Mouse (Mus musculus): ENCODE data around the gene Ttc24.

Gene Ttc24

DNA sequence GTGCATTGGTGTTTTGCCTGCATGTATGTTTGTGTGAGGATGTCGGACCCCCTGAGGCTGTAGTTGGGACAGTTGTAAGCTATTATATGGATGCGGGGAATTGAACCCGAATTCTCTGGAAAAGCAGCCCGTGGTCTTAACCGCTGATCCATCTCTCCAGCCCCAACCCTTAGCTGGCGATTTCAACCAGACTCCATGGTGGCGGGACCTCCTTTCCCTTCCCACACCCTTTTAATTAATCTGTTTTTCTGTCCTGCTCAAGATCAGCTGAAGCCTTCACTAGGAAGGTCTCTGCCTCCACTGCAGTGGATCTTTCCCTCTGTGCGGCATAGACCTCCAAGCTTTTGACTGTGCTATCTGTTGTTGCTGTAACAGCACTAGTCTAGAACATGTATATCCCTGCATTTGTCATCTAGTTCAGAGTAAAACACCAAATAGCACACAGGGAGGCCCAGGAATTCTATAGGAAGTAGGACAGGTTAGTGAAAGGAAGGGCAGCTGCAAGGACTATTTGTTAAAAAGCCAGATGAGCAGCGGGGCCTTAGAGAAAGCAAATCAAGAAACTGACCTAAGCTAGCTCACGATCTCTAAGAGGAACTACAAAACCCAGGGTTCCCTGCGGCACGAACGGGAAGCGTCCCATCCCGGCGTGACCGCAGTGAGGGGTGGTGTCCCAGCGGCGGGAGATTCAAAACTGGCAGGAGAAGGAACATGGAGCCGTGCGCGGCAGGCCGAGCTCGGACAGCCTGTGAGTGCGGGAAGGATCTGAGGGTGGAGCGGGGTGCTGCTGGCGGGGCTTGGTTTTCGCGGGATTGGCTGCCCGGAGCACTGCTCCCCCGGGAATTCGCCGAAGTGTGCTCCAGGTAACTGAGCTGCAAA, 3.5 kb upstream of the Ttc24 start, which contains the start of gene Iqgap3:
Gene Iqgap3 (plus strand): TSS at position 627 of the 879 bp plus-strand sequence.
- peak; percentile 64 to 79 for DNase-seq (ENCODE audit: low spot score in 2 of 2)

- DNase-seq (ENCODE audit: low spot score in 2 of 2): no peak
Measured at GRCm38 (mm10) chr3:88077441-88077840, 663 bp downstream of the Ttc24 start.

DNA sequence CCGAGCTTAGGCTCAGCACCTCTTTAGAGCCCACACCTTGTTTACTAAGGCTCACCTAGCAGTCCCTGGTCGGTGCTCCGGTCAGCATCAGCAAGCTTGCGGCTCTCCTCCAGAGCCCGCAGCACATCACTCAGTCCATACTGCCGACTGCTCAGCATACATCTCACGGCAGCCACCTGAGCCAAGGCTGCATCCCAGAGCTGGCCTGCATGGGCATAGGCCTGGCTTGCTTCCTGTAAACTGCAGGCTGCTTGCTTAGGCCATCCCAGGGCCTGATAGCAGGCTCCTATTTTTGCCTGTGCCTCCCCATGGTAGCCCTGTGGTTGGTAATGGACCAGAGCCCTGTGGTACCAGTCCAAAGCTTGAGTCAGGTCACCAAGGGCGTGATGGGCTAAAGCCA, 3.3 kb downstream of the Ttc24 start:
- DNase-seq (ENCODE audit: low spot score in 2 of 2): no peak

- DNase-seq (ENCODE audit: low spot score in 2 of 2): no peak
Measured at GRCm38 (mm10) chr3:88074351-88074750, 3.8 kb downstream of the Ttc24 start.

DNA sequence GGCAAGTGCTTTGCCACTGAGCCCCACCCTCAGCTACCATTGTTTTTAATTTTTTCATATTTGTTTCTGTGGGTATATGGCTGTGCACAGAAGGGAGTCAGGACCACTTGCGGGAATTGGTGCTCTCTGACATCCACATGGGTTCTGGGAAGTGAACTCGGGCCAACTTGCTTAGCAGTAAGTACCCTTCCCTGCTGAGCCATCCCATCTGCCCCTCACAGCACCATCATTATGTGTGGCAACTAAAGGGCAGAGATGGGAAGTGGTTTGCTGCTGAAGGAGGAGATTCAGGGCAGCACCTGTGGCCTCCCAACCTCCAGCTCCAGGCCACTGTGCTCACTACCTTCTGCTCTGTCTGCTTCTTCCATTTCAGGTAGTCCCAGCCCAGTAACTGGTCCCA, 4.5 kb downstream of the Ttc24 start:
- DNase-seq (ENCODE audit: low spot score in 2 of 2): no peak

- peak; percentile 65 to 78 for DNase-seq (ENCODE audit: low spot score in 2 of 2)
Measured at GRCm38 (mm10) chr3:88071783-88072182, 6.3 kb downstream of the Ttc24 start.

GRCm38 (mm10) chr3:88068386-88068785, 9.7 kb downstream of the Ttc24 start:
- DNase-seq (ENCODE audit: low spot score in 2 of 2): no peak

DNA sequence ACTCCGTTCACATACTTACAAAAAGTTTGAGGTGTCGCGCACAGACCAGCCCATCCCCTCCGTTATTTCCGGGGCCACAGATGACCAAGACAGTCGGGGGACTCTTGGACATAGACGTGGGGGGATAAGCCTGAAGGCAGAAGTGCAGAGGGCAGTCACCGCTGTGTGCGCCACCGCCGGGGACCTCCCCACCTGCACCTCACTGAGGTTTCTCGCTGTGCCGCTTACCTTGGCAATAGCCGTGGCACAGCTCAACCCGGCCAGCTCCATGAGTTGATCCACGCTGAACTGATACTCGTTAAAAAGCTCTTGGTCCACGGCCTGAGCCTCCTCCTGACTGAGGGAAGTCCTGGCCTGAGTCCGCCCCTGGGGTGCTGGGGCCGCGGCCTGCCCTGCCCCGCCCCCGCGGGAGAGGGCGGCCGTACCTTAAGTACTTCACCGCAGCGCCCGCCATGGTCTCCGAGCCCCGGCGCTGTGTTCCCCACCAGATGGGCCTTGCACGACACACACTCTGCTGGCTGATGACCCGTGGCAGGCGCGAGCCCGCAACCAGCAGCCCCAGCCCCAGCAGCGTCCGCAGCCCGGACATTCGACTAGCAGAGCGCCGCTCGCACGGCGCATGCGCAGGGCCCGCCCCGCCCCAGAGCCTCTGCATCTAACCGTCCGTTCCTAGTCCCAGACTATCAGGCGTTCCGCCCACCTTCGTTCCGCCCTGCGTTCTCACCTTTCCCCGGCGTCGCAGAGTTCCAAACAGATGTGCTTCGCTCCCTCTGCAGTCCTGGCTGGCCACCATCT, 20.0 kb downstream of the Ttc24 start, which contains the start of gene Naxe:
Gene Naxe (minus strand): TSS at position 594 of the 795 bp plus-strand sequence.
- peak; percentile 69 to 75 for DNase-seq (ENCODE audit: low spot score in 2 of 2)

- DNase-seq (ENCODE audit: low spot score in 2 of 2): no peak
Measured at GRCm38 (mm10) chr3:88057030-88057429, 21.1 kb downstream of the Ttc24 start.

DNA sequence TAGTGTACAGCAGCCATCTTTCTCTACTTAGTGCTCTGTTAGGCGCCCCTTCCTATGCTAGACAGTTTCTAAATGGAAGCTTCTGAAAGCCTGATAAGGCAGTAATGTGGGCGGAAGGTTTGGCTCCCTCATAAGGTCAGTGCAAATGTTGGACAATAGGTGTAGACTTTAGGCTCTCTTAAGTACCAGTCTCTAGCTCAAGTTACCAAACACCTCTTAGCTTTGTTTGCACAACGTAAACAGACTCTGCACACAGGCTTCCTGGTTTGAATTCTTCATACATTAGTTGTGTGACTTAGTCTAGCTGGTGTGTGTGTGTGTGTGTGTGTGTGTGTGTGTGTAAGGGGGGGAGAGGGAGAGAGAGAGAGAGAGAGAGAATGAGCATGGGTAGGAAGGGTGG, 28.6 kb downstream of the Ttc24 start:
- DNase-seq (ENCODE audit: low spot score in 2 of 2): no peak

- peak; percentile 39 to 72 for DNase-seq (ENCODE audit: low spot score in 2 of 2)
Measured at GRCm38 (mm10) chr3:88042661-88043421, 35.3 kb downstream of the Ttc24 start, which contains the start of gene Gpatch4. TSS of gene Gpatch4 (plus strand) at chr3:88043108.

GRCm38 (mm10) chr3:88035561-88036293, 42.4 kb downstream of the Ttc24 start:
- DNase-seq (ENCODE audit: low spot score in 2 of 2): no peak

- DNase-seq (ENCODE audit: low spot score in 2 of 2): no peak
Measured at GRCm38 (mm10) chr3:88033506-88033905, 44.6 kb downstream of the Ttc24 start.

DNA sequence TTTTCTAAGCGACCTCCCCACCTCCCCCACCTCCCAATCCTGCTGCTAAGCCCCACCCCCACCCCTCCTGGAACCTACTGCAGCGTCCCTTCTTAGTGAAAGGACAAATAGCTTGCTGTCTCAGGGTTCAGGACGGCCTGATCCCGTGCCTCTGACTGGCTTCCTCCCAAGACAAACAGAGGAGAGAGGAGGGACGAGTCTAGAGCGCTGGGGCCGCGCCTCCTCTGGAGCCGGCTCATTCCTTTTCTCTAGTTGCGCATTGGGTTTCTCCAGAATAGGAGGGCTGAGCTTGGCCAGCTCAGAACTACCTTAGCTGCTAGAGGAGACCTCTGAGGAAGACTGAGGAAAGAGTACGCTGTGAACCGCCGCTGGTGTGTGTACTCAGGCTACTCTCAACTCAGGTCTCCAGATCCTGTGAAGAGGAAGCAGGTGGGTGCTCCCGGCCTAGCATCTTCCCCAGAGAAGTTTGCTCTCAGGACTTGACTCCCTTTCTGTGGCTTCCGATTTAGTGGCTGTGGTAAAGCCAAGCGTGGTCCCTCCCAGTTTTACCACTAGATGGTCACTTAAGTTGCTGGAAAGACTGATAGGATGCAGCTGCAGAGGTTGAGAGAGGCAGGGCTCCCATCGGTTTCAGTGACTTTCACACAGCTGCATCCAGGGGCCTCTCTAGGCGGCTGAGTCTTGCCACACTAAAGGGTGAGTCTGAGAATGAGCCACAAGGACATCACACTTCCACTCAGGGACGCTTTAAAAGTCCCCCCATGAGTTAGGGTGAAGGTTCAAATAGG, 47.3 kb downstream of the Ttc24 start:
- no peak for DNase-seq (ENCODE audit: low spot score in 2 of 2)

DNA sequence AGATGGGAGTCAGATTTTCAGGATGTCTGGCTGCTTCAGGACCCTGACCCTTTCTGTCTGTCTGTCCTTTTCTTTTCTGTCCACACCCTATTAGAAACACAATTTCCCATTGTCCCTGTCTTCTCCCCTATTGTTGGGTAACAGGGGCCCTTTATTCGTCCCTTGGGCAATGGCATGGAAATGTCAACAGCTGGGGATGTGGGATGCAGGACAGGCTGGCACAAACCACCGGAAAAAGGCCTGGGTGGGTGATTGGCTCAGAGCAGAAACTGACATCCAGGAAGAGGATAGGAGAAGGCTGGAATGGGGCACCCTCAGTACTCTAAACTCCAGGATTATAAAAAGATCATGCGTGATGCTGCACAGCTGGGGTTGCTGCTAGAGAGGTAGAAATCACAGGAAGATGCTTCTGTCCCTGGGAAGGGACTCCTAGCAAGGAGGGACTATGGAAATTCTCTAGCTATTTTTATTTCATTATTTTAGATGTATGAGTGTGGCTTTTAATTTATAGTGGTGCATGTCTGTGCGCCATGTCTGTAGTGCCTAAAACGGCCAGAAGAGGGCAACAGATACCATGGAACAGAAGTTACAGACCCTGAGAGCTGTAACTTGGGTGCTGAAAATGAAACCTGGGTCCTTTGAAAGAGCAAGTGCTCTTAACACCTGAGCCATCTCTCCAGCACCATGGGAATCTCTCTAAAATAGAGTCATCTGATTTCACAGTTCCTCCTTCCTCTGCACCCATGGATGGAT, 50.5 kb downstream of the Ttc24 start, which contains the start of gene Hapln2:
Gene Hapln2 (minus strand): TSS at position 150 of the 753 bp plus-strand sequence.
- no peak for DNase-seq (ENCODE audit: low spot score in 2 of 2)

GRCm38 (mm10) chr3:88026823-88027222, 51.3 kb downstream of the Ttc24 start:
- DNase-seq (ENCODE audit: low spot score in 2 of 2): no peak

GRCm38 (mm10) chr3:88023192-88024074, 54.7 kb downstream of the Ttc24 start:
- DNase-seq (ENCODE audit: low spot score in 2 of 2): no peak

All from spleen, postnatal 14 days (tissue).